Mouse (Mus musculus): ENCODE measurements around the gene Cxcr4.
A peak's percentile ranks its signal among the peaks of the same experiment; 100 is the strongest.
"Not testable (repeated sequence)": the region's sequence is repeated elsewhere in the genome, so short reads cannot be mapped to it uniquely, and the experiment has no call there.

The Cxcr4 gene

DNA sequence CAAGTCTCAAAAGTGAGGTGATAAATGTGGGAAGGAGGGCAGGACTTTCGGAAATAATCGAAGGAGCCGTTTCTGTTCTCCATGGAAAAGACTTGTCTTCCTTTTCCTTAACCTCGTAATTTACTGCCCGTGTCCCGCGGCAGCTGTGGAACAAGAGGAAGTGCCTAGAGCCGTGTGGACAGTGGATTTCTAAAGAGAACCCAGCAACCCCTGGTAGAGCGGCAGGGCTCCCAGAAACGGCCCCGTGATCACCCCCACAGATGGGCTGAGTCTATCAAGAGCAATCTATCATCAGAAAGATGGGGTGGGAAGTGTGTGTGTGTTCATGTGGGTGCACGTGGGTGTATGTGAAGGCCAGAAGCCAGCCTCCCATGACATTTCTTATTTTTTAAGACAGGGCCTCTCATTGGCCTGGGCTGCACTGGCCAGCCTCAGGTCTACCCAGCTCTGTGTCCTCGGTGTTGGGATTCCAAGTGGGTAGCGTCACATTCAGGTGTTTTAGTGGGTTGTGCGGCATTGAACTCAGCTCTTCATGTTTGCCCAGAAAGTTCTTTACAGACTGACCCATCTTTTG, 5.2 kb upstream of the Cxcr4 start:
- no peak for DNase-seq

DNA sequence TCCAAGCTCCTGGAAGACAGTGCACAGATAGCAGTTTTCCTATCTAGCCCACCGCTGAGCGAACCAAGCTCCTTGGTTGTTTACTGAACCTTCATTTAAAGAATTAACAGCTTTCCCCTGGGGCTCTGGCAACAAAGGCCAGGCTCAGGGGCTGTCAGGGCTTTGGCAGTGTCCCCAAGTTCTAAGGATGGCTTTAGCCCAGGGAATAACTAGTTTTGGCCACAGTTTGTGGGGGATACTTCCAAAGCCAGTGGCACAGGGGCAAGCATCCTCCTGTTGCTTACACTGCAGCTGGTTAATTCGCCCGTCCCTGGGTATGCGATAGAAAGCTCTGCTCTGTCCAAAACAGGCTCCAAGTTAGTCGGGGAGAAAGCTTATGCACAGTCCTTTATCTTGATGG, 3.4 kb upstream of the Cxcr4 start:
- no peak for DNase-seq

DNA sequence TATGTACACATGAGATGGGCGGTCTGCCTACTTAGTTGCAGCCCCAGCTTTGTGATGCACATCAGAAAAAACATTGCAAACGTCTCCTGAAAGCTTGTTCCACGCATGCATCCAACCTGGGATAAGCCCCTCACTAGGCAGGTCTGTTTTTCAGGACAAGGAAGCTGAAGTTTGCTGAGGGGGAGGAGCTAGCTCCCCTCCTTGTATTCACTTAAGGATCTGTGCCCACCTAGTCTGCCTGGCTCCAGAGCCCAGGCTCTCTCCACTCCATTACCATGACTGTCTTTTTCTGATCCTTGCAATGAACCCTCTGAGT, 3.0 kb upstream of the Cxcr4 start:
- no peak for DNase-seq

DNA sequence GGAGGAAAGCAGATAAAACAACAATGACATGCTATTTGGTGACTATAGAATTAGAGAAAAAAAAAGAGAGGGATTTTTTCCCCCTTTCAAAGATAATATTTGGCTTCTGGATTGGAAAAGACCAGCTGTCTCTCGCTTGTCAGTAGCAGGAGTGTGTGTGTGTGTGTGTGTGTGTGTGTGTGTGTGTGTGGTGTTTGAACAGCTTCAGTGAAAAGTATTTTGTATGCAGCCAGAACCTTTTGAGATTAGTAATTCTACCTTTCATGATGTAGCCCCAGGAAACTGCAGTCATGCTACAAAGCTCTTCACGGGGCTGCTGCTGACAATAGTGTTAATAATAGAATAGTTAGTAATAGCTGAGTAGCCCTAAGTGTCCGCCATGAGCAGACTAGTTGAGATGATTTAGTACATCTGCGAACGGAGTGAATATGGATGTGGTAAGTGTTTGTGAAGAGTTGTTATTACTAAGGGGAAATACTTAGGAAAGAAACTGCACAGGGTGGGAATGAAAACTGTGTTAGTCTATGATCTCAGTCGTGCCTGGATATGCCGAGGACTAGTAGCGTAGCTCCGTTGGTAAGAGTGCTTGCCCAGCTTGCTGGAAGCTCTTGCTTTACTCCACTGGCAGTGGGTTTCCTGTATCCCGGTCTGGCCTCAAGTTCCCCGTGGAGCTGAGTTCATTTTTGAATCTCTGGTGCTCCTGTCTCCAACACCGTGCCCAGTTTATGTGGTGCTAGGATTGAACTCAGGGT, 2.4 kb upstream of the Cxcr4 start:
- DNase-seq = no peak

DNA sequence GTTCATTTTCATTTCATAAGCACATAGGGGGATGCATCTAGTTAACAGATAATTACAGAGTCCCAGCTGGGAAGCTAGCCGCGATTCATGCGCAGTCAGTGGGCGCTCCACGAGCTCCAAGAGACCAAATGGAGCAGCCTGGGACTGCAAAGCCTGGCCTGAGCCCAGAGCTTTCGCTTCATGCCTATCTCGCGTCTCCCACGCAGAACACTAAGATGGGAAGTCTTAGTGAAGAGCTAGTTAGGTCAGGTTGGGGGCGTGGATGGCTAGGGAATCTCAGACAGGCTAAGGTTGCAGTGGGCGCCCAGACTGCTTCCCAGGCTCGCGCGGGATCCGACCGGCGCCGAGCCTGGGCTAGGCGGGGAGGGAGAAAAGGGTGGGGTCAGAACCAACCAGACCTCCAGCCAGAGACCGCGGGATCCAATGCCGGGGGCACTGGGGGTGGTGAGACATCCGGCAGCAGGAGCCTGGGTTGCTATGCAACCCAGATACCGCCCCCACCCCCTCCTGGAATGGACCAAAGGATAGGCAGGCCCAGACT, 938 bp upstream of the Cxcr4 start:
- peak; percentile 65 to 81 for DNase-seq

DNA sequence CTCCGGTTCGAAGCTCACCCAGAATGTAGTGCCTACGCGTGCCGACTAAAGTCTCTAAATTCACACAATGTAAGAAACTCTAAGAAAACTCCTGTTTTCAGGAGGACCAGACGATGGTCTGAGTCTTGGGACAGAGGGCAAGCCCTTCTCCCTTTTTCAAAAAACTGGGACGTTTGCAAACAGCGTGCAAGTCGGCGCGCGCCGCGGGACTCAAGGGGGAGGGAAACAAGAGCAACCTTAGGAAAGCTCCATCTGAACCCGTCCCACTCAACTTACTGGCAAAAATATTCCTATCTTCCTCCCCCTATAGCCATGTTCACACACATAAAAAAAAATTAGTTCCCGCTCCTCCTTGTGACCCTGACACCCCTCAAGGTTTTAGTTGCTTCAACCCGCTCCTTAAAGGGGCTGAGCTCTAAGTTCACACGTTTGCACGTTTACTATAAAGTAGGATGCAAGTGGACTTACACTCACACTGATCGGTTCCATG, 327 bp downstream of the Cxcr4 start:
- DNase-seq = peak in 1 of 2 experiments; percentile 42

DNA sequence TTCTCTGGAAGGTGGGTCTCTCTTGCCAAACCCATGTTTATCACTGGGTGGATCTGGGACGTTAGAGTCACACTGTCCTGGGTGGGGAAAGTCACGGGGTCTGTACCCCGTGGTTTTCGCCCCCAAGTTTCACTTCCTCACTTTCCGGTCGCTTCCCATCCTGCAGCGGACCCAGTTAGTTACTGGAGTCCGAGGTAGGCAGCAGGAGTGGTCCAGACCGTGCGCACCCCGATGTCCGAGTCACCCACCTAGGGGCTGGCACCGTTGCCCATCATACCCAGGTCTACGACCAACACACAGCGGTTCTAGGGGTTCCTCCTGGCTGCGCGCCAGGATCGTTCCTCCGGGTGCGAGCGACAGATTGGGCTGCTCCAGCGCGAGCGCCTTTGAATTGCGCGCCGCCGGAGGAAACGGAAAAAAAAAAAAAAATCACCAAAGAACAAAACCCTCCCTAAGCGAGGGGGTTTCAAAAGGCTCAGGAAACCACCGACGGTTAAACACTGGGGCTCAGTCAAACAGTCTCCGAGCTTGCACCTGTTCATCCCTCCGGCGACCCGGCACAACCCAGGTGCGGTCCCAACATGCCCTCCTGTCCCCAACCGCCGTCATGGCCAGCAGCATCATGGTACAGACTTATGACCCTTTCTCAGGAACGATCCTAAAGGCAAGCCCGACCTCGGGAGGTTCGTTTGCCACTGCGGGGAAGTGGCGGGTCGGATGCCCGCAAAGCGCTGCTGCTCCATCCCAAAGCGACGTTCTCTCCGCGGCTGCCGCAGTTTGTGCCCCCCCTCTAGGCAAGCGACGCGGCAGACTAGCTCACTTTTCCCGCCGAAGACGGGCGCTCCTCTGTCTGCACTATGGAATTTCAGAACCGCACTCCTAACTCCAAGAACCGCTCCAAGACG, 1.0 kb downstream of the Cxcr4 start:
- peak; percentile 69 for DNase-seq

DNA sequence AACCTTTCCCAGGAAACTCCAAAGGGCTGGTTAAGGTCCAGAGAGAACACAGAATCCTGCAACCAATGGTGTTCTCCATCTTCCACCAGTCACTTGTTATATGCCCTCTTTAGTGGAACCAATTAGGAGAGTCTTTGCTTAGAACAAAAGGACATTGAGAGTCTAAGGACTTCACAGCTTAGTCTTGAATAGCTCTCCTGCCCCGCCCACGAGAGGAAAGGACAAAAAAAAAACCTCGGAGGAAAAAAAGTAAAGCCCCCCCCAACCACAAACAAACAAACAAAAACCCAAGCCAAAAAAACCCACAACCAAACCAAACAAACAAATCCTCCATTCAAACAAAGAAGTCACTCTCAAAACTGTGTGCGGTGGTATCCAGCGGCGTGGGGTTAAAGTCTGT, 2.1 kb downstream of the Cxcr4 start:
- DNase-seq = no peak

DNA sequence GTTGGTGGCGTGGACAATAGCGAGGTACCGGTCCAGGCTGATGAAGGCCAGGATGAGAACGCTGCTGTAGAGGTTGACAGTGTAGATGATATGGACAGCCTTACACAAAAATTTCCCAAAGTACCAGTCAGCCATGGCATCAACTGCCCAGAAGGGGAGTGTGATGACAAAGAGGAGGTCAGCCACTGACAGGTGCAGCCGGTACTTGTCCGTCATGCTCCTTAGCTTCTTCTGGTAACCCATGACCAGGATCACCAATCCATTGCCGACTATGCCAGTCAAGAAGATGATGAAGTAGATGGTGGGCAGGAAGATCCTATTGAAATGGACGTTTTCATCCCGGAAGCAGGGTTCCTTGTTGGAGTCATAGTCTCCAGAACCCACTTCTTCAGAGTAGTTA, 2.6 kb downstream of the Cxcr4 start:
- no peak for DNase-seq

DNA sequence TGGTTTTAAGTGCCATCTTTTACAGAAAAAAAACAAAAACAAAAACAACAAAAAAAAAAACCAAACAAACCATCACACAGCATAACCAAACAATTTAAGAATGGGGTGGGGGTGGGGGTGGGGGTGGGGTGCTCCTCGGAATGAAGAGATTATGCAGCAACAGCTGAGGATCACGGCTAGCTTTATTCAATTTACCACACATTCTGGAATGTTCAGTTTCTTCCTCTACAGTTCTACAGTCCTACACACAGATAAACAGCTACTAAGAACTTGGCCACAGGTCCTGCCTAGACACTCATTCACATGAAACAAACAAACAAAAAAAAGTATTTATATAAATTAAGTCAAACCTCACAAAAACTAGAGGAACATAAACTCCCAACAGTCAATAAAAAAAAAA, 3.8 kb downstream of the Cxcr4 start:
- DNase-seq = no peak

DNA sequence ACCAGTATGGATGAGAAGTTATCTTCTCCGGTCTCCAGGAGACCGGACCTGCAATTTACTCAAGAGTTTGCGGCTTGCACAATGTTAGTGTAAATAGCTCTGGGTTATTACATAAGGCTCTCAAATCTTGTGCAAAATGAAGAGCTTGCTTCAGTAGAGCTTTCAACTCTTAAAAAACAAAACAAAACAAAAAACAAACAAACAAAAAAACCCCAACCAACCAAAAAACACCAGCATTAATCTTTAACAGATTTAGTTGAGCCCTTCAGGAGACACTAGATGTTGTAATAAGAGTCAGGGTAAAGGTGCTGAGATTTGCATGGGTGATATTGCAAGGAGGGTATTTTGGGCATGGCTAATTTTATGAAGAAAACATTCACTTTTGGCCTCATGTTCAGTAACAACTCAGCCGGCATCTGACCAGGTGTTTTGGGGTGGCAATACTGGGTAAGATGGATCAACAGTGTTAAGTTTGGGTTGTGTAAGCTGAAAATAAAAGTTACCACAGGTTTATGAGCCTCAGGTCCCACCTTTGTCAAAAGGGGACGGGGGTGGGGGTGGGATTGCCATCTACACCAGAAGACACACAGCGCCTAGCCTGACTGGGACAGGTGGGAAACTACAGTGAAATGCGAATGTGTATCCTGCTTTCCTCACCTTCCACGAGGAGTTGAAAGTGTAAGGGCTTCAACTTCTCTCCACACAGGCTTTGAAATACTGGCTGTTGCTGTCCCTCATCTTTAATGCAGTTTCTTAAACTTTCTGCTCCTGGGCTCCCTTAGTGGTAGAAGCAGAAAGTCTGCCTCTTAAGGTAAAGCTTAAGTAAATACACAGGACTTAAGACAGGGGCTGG, 4.9 kb downstream of the Cxcr4 start:
- no peak for DNase-seq

DNA sequence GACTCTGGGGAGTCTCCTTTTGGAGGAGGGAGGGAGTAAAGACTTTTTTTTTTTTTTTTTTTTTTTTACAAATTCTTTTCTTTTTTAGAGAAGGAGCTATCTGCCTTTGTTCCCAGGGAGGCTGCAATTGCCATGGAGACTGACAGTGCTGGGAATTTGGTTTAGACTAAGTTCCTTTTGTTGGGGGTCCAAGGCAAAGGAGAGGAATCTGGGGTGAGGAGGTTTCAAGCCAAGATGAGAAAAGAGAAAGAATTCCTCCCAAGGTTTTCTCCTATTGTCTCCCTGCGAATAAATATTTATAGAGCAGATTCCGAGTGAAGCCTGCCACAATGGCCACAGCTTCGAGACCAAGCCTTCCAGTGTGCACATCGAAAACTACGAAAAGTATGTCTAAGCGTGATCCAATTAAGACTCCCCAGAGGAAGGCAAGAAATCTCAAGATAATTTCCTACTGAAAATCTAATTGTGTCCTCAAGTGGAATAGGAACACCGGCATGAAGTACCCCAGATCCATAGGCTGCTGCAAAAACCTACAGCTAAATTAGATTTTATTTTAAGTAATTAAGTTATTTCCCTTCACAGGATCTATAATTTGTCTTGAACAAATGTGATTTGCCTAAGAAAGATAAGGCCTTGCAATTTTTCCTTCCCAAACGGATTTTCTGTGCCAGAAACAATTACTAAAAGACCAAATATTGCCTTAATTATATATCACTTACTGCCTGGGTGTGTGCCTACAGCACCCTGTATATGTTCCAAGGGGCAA, 5.7 kb downstream of the Cxcr4 start:
- DNase-seq = no peak

DNA sequence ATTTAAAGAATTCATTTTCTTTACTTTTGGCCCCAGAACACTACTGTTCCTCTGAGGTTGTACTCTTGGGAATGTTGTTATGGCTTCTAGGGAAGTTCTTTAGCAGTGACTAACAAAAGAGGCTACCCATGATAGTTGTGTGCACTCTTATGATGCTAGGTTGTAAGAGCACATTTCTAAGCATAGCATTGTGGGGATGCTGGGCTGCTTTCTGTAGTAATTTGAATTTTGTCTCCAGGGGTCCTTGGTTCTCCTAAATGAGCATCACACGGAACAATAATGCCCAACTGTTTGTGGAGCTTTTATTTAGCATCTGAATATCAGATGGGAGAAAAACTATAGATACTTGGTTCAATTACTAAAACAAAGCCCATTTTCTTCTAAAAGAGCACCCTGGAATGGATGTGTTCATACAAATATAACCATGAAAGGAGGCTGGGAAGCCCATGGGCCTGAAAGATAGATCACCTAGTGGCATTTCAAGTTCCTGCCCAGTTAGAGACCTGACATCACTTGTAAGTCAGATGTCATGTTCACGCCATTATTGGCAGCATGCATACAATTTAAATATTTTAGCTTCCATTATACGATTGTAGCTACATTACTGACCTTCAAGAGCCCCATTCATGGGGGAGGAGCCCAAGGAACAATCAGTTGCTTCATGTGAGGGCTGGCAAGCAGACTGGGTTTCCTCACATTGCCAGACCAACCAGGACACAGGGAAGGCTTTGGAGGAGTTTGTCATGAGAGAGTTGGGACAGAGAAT, 6.5 kb downstream of the Cxcr4 start:
- DNase-seq = no peak

DNA sequence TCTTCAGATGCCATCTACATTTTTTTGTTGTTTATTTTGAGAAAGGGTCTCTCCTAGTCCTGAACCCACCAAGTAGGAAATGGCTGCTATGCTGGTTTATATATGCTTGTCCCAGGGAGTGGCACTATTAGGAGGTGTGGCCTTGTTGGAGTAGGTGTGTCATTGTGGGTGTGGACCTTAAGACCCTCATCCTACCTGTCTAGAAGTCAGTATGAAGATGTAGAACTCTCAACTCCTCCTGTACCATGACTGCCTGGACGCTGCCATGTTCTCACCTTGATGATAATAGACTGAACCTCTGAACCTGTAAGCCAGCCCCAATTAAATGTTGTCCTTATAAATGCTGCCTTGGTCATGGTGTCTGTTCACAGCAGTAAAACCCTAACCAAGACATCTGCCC, 7.4 kb downstream of the Cxcr4 start:
- not testable (repeated sequence) for DNase-seq

DNA sequence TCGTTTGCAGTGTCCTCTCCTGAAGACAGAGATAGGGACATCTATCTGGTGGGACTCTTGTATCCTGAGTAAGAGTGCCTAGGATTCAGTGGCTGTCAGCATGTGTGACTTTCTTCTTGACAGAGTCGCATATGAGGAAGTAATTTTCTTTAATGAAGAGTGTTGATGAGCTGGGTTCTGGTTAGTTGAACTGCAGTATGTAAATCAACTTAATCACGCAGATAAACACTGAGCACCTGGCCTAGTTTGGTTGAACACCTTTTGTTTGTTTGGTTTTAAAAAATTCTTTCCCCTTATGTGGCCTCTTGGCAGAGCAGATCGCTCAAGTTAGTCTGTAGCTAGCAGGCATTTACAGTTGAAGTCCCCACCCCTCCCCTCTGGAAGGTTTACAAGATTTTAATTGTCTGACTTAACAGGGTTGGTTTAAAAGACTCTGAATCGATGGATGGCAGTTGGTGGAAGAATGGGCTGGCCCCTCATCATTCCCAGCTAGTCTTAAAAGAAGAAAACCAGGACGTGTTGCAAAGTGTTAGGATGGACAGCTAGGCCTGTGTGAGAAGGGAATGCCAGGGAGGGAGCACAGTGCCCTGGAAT, 8.7 kb downstream of the Cxcr4 start:
- DNase-seq = no peak

DNA sequence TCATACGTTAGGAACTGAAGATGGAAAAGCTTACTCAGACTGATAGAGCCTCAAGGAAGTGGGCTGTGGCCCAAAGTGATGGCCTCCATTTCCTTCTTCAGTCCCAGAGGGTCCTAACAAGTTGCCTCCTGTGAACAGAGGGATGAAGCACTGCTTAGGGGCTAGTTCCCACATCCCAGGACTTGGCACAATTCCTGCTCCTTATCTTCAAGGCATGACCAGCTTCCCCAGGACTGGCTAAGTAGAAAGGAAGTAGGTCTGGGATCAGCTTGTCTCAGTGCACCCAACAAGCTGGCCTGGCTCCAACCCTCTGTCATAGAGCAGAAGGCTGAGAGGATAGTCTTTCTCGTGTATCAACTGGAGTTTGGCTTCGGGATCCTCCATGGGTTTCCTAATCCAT, 11.8 kb downstream of the Cxcr4 start:
- DNase-seq = no peak

DNA sequence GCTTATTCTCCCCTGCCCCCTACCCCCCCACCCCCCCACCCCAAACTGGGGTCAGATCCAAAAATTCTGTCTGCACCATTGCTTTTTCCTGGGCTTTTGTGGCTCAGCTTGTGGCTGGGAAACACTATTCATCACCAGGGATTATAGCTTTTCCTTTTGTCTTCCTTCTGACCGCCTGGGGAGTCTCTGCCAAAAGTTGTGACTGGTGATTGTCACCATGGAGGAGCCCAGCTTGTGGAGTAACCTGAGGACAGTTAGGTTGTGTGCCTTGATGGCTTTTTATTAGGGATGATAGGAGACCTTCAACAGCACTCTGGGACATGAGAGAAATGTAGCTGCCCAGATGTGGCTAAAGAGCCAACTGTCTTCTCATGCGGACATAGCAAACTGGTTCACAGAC, 13.6 kb downstream of the Cxcr4 start:
- DNase-seq = no peak

DNA sequence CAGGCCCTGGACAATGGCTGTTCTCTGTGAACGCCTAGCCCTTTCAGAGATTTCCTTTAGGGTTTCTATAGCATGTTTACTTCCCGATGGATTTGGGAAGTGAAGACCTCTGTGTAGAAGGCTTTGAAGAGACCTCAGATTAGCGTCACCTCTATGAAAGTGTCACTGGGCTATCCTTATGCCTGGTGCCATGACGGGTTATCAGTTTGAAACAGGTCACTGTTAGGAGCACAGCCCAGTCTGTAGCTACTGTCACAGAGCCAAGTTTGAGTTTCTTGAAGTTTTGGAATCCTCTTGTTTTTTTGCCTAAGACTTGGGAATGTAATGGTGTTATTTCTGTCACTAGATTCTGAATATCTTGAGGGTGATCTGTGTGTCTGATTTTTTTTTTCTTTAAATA, 17.0 kb downstream of the Cxcr4 start:
- no peak for DNase-seq

DNA sequence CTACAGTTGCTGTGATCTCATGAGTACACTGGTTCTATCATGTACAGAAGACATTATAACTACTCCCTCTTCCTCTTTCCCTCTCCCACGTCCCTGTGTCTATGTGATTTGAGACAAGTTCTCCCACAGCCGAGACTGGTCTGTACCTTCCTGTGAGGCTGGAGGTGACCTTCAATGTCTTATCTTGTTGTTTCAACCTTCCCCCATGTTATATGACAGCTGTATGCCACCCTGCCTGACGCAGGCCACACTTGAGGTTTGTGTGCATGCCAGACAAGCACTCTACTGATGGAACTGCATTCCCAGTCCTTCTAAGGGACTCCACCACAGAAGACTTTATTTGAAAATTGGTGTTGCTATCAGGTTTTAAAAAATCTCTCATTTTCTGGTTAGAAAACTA, 21.1 kb downstream of the Cxcr4 start:
- DNase-seq = no peak

DNA sequence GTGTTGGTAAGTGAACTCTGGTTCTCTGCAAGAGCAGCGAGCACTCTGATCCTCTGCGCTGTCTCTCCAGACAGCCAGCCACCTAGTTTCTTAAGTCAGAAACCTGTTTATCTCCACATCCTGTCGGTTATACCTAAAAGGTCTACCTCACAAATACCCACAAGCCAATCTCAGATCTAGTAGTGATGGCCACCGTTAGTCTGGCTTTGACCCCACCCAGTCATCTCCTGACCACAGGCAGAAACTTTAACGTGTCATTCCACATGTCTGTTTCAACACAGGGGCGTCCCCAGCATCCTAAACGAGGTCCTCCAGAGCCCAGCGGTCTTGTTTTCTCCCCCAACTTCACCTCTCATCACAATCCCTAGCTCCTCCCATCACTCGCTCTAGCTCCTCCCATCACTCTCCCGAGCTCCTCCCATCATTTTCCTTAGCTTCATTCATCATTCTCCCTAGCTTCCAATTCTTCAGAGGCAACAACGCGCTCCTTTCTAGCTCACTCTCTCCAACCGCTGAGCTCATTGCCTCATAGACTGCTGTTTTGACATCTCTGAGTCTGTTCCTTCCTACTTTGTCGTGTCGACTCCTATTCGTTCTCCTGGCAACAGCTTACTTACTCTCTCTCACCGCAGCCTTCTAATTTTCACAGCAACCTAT, 22.0 kb downstream of the Cxcr4 start:
- no peak for DNase-seq
